Mouse (Mus musculus) C3H10T1/2 (cell line): ENCODE data around the gene Arl13a. TPM values are rescaled to one million over a fixed set of nuclear protein-coding genes. Genes with fewer than 3 reads are reported as not detected.

ENCODE experiments used
- polyA plus RNA-seq, 2 experiments: library from polyadenylated mRNA; unstranded; fragments of >200 nt; fragmentation: generic; extraction: Trizol; gene quantifications; one replicate each; pipeline ENCODE4 v1.2.1; 2012; ENCODE audit warnings: missing spikeins in 2 of 2

The Arl13a gene
- not detected for polyA plus RNA-seq

DNA sequence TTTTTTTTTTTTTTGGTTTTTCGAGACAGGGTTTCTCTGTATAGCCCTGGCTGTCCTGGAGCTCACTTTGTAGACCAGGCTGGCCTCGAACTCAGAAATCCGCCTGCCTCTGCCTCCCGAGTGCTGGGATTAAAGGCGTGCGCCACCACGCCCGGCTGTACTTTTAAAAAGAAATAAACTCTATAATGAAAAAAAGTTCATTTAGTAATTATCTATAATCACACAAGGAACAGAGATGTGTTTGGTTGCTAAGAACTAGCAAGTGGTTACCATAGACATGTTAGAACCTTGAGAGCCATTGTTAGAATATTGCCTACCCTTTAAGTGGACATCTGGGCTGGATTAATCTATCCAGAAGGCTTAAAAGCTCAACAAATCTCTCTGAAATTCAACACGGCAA lies at the start of gene Arl13a:
Gene Arl13a (plus strand): TSS at position 301 of the 400 bp plus-strand sequence.

GRCm38 (mm10) chrX:134162043-134162720 lies 25.1 kb upstream of the Arl13a start, which contains the start of gene Xkrx:
TSS of gene Xkrx (minus strand) at chrX:134162076.

DNA sequence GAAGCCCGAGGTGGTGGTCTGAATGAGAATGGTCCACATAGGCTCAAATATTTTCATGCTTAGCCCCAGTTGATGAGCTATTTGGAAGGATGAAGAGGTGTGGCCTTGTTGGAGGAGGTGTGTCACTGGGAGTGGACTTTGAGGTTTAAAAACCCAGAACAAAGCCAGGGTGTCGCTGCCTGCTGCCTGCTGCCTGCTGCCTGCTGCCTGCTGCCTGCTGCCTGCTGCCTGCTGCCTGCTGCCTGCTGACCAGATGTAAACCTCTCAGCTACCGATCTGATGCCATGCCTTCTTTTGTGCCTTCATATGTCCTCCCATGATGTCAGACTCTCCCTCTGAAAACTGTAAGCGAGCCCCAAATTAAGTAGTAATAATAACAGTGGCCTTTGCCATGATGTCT lies 34.6 kb downstream of the Arl13a start, which contains the start of gene Nox1:
Gene Nox1 (minus strand): TSS at position 101 of the 400 bp plus-strand sequence.

Other genes starting within 250 kb of the Arl13a start
- not detected for gene Sytl4, start 205.7 kb upstream of the Arl13a start, polyA plus RNA-seq
- 1 to 10 TPM; 4.8 to 5.3 TPM for gene Cstf2, start 128.3 kb upstream of the Arl13a start, polyA plus RNA-seq
- gene Xkrx, start 25.4 kb upstream of the Arl13a start, polyA plus RNA-seq = under 1 TPM in 1 of 2 experiments, not detected in 1; 0.22 TPM
- gene Nox1, start 34.5 kb downstream of the Arl13a start, polyA plus RNA-seq = under 1 TPM; 0.09 to 0.12 TPM
- 10 to 100 TPM in 1 of 2 experiments, 1 to 10 TPM in 1; 2.4 to 12.2 TPM for gene Trmt2b, start 89.5 kb downstream of the Arl13a start, polyA plus RNA-seq
- gene Tmem35a, start 107.7 kb downstream of the Arl13a start, polyA plus RNA-seq = not detected
- gene Cenpi, start 120.6 kb downstream of the Arl13a start, polyA plus RNA-seq = 1 to 10 TPM; 1.2 to 5.3 TPM
- gene Drp2, start 217.1 kb downstream of the Arl13a start, polyA plus RNA-seq = under 1 TPM; 0.08 to 0.60 TPM